Mouse (Mus musculus): Measurements from ENCODE around the gene Il20.

Gene Il20

GRCm38 (mm10) chr1:130865541-130866221, 45.6 kb downstream of the Il20 start, which contains the start of gene Fcmr:
Fcmr (plus strand) TSS chr1:130865669.
- intact Hi-C loops (cut with DNase I) = no loop called here

- intact Hi-C loops (cut with DNase I) = no loop called here
These were observed 46.5 kb downstream of the Il20 start for GRCm38 (mm10) chr1:130864741-130865140.

DNA sequence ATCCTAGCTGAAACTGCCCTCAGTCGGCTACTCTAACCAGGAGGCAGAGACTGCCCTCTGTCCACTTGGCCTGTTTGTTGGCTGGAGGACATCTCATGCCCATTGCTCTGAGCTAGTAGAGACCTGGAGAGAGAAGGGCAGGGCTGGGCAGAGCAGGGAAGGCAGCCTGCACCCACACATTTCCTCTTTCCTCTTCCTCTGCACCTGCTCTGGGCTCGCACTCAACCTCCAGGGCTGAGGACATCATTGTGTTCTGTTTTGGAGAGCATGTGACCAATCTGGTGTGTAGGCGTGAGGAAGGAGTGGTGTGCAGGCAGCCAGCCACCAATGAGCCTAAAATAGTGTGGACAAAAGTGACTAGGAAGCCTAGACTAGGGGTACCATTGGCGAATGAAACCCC, 47.0 kb downstream of the Il20 start:
- intact Hi-C loops (cut with DNase I) = no loop called here

DNA sequence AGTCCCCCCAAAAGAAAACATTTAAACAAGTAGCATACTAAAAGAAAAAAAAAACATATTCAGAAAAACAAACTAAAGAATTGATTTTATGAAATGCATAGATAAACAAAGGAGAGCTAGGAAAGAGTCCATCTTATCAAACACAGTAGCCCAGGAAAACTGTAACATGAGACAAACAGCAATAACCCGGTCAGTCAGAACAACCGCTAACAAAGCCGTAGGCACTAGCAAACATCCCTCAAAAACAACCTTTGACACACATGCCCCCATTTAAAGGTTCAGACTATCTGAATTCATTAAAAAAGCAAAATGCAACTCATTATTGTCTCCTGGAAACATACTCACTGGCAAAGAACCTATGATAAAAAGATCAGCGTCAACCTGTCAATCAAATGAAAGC, 53.8 kb downstream of the Il20 start:
- intact Hi-C loops (cut with DNase I) = no loop called here

Data from adrenal gland (tissue).